Mouse (Mus musculus) lung, postnatal 0 days (tissue): Measurements from ENCODE around the gene Dnah14. TPM values are rescaled to one million over a fixed set of nuclear protein-coding genes. Genes with fewer than 3 reads are reported as not detected.

Source experiments
- ATAC-seq: fragments of 200-750 bp; cut with Nextera tagmentation; 2 replicates; pipeline ENCODE4 v1.8.0; 2017; ENCODE audit warnings: moderate library complexity
- DNase-seq: peaks from one replicate; pipeline ENCODE4 v3.0.0-alpha.2; 2016; ENCODE audit warnings: low spot score
- H3K27ac ChIP-seq: fragments of 300-500 bp; sonication (generic); 2 replicates; pipeline ENCODE4 v1.5.1; 2014; ENCODE audit warnings: antibody characterized with exemption, mild to moderate bottlenecking, low read length, mixed read lengths
- H3K27me3 ChIP-seq: fragments of 300-500 bp; sonication (generic); replicated peaks from 2 replicates; pipeline ENCODE4 v1.6.1; 2014; ENCODE audit warnings: low read length, mixed read lengths; ENCODE audit not compliant: insufficient read depth
- H3K36me3 ChIP-seq: fragments of 300-500 bp; sonication (generic); 2 replicates; pipeline ENCODE4 v1.6.1; 2014; ENCODE audit warnings: low read length, mixed read lengths; ENCODE audit not compliant: insufficient read depth
- H3K4me1 ChIP-seq: fragments of 300-500 bp; sonication (generic); 2 replicates; pipeline ENCODE4 v1.6.1; 2014; ENCODE audit warnings: antibody characterized with exemption, low read depth, low read length, mixed read lengths; ENCODE audit not compliant: insufficient read depth
- H3K4me2 ChIP-seq: fragments of 300-500 bp; sonication (generic); replicated peaks from 2 replicates; pipeline ENCODE4 v1.6.1; 2014; ENCODE audit warnings: low read depth, mild to moderate bottlenecking, low read length, moderate library complexity, mixed read lengths
- H3K4me3 ChIP-seq: fragments of 300-500 bp; sonication (generic); 2 replicates; pipeline ENCODE4 v1.5.1; 2014; ENCODE audit warnings: low read depth, low read length
- H3K9ac ChIP-seq: fragments of 300-500 bp; sonication (generic); replicated peaks from 2 replicates; pipeline ENCODE4 v1.6.1; 2014; ENCODE audit warnings: low read depth, mild to moderate bottlenecking
- H3K9me3 ChIP-seq: fragments of 300-500 bp; sonication (generic); 2 replicates; pipeline ENCODE4 v1.6.1; 2016; ENCODE audit warnings: low read length, mixed read lengths
- CTCF ChIP-seq: IDR thresholded peaks from 2 replicates; pipeline ENCODE4 v1.5.1; 2016; ENCODE audit warnings: antibody characterized with exemption, mild to moderate bottlenecking
- EP300 ChIP-seq: IDR thresholded peaks from 2 replicates; pipeline ENCODE4 v1.6.1; 2016; ENCODE audit warnings: antibody characterized with exemption, mild to moderate bottlenecking, control low read depth
- WGBS: fragments of 180-500 bp; shearing (Covaris S2); extraction: QIAGEN DNeasy Blood & Tissue Kit; methylation state at CpG from one replicate; pipeline ENCODE4 v1.1.7; 2014; 5-methylcytosine and 5-hydroxymethylcytosine counted together
- polyA plus RNA-seq: library from polyadenylated mRNA; unstranded; fragments of >200 nt; fragmentation: Nextera tagmentation; extraction: Ambion mirVana; gene quantifications from 2 replicates; pipeline ENCODE4 v1.2.1, GENCODE M21; 2015

The Dnah14 gene
- polyA plus RNA-seq, 1 experiment from 2014 or later: 1.0 TPM

GRCm38 (mm10) chr1:181628276-181628675 is 51.9 kb downstream of the Dnah14 start:
- no peak for ATAC-seq
- H3K9me3 ChIP-seq: no peaks in the 10 kb centered on the region
- H3K9ac ChIP-seq: no peak overlapping the region
- H3K36me3 ChIP-seq: no peaks in the 10 kb centered on the region
- H3K27me3 ChIP-seq: no peaks in the 10 kb centered on the region
- H3K4me3 ChIP-seq: no peak overlapping the region
- H3K4me2 ChIP-seq: no peak overlapping the region
- DNase-seq: no peak
- TF ChIP-seq EP300 (no peak), CTCF (no peak)
- H3K27ac ChIP-seq: no peak overlapping the region
- 53% methylated on average over 6 of the region's 6 CpGs for WGBS
- H3K4me1 ChIP-seq: no peaks in the 10 kb centered on the region

GRCm38 (mm10) chr1:181631371-181631770 is 55.0 kb downstream of the Dnah14 start:
- TF ChIP-seq EP300: no peak
- TF ChIP-seq CTCF: no peak
- H3K4me1 ChIP-seq: no peaks in the 10 kb centered on the region
- H3K9me3 ChIP-seq: no peaks in the 10 kb centered on the region
- H3K36me3 ChIP-seq: no peaks in the 10 kb centered on the region
- no peaks in the 10 kb centered on the region for H3K27me3 ChIP-seq
- no peak overlapping the region for H3K4me2 ChIP-seq
- DNase-seq: no peak
- H3K27ac ChIP-seq: no peak overlapping the region
- WGBS: 80% methylated on average over 4 of the region's 4 CpGs
- H3K9ac ChIP-seq: no peak overlapping the region
- no peak for ATAC-seq
- H3K4me3 ChIP-seq: no peak overlapping the region

- Histone ChIP-seq H3K27ac (no peak overlapping the region), H3K4me3 (no peak overlapping the region), H3K9me3 (no peaks in the 10 kb centered on the region), H3K27me3 (no peaks in the 10 kb centered on the region), H3K4me1 (no peaks in the 10 kb centered on the region), H3K36me3 (no peaks in the 10 kb centered on the region), H3K9ac (no peak overlapping the region), H3K4me2 (no peak overlapping the region)
- no peak for TF ChIP-seq EP300
- TF ChIP-seq CTCF: no peak
- ATAC-seq (no peak), DNase-seq (no peak)
- 74% methylated on average over 12 of the region's 12 CpGs for WGBS
Measured at GRCm38 (mm10) chr1:181637997-181638713, 61.8 kb downstream of the Dnah14 start.

- H3K4me3 ChIP-seq: no peak overlapping the region
- H3K27ac ChIP-seq: no peak overlapping the region
- H3K4me2 ChIP-seq: no peak overlapping the region
- no peaks in the 10 kb centered on the region for H3K9me3 ChIP-seq
- no peak for DNase-seq
- H3K27me3 ChIP-seq: no peaks in the 10 kb centered on the region
- TF ChIP-seq EP300: no peak
- no peak for TF ChIP-seq CTCF
- WGBS: 80% methylated on average over 2 of the region's 2 CpGs
- H3K9ac ChIP-seq: no peak overlapping the region
- H3K36me3 ChIP-seq: no peaks in the 10 kb centered on the region
- no peaks in the 10 kb centered on the region for H3K4me1 ChIP-seq
- no peak for ATAC-seq
Measured at GRCm38 (mm10) chr1:181640383-181640782, 64.0 kb downstream of the Dnah14 start.

GRCm38 (mm10) chr1:181647467-181647866 is 71.1 kb downstream of the Dnah14 start:
- DNase-seq (no peak), ATAC-seq (no peak)
- Histone ChIP-seq H3K4me2 (no peak overlapping the region), H3K9ac (no peak overlapping the region), H3K4me3 (no peak overlapping the region), H3K9me3 (no peaks in the 10 kb centered on the region), H3K27ac (no peak overlapping the region), H3K4me1 (no peaks in the 10 kb centered on the region), H3K36me3 (no peaks in the 10 kb centered on the region), H3K27me3 (no peaks in the 10 kb centered on the region)
- TF ChIP-seq CTCF (no peak), EP300 (no peak)
- 39% methylated on average over 8 of the region's 8 CpGs for WGBS

- Histone ChIP-seq H3K36me3 (no peaks in the 10 kb centered on the region), H3K9ac (no peak overlapping the region), H3K4me3 (no peak overlapping the region), H3K27me3 (no peaks in the 10 kb centered on the region), H3K27ac (no peak overlapping the region), H3K9me3 (no peaks in the 10 kb centered on the region), H3K4me2 (no peak overlapping the region), H3K4me1 (no peaks in the 10 kb centered on the region)
- no peak for ATAC-seq
- no peak for DNase-seq
- WGBS: 64% methylated on average over 3 of the region's 3 CpGs
- no peak for TF ChIP-seq CTCF
- TF ChIP-seq EP300: no peak
Measured at GRCm38 (mm10) chr1:181653481-181653880, 77.1 kb downstream of the Dnah14 start.
